Mouse (Mus musculus): Measurements from ENCODE around the gene Nap1l1. TPM values are rescaled to one million over a fixed set of nuclear protein-coding genes. Genes with fewer than 3 reads are reported as not detected.
A peak's percentile ranks its signal among the peaks of the same experiment; 100 is the strongest.

The Nap1l1 gene
- polyA plus RNA-seq, 1 experiment from 2014 or later: 209 TPM

- no peak overlapping the region for H3K27ac ChIP-seq (ENCODE audit: low read length)
- 64% methylated on average over 4 of the region's 4 CpGs for WGBS
Measured at GRCm38 (mm10) chr10:111521636-111522035, 48.6 kb downstream of the Nap1l1 start.

GRCm38 (mm10) chr10:111522230-111522629, 49.2 kb downstream of the Nap1l1 start:
- Histone ChIP-seq H3K9me3 (ENCODE audit: low read length) (no peaks in the 10 kb centered on the region), H3K9ac (replicated peaks; ENCODE audit: low read length) (no peak overlapping the region), H3K27ac (ENCODE audit: low read length) (no peak overlapping the region), H3K4me3 (ENCODE audit: low read length) (no peak overlapping the region), H3K4me1 (ENCODE audit: insufficient read depth, low read length) (peaks cover 26% of the 10 kb centered on the region), H3K36me3 (ENCODE audit: insufficient read depth, low read length) (no peaks in the 10 kb centered on the region), H3K4me2 (replicated peaks; ENCODE audit: low read depth, low read length) (no peak overlapping the region), H3K27me3 (ENCODE audit: insufficient read depth, low read length) (no peaks in the 10 kb centered on the region)
- ATAC-seq (ENCODE audit: low FRiP score, low TSS enrichment): no peak
- WGBS: 82% methylated on average over 4 of the region's 4 CpGs

More at GRCm38 (mm10) chr10:111521636-111522035, 48.6 kb downstream of the Nap1l1 start:
- no peak overlapping the region for H3K4me3 ChIP-seq (ENCODE audit: low read length)
- H3K27me3 ChIP-seq (ENCODE audit: insufficient read depth, low read length): no peaks in the 10 kb centered on the region
- ATAC-seq (ENCODE audit: low FRiP score, low TSS enrichment): no peak
- H3K9me3 ChIP-seq (ENCODE audit: low read length): no peaks in the 10 kb centered on the region
- H3K36me3 ChIP-seq (ENCODE audit: insufficient read depth, low read length): no peaks in the 10 kb centered on the region
- no peak overlapping the region for H3K9ac ChIP-seq (replicated peaks; ENCODE audit: low read length)
- peaks cover 26% of the 10 kb centered on the region for H3K4me1 ChIP-seq (ENCODE audit: insufficient read depth, low read length)
- no peak overlapping the region for H3K4me2 ChIP-seq (replicated peaks; ENCODE audit: low read depth, low read length)

- Histone ChIP-seq H3K36me3 (ENCODE audit: insufficient read depth, low read length) (no peaks in the 10 kb centered on the region), H3K27me3 (ENCODE audit: insufficient read depth, low read length) (no peaks in the 10 kb centered on the region), H3K9ac (replicated peaks; ENCODE audit: low read length) (no peak overlapping the region), H3K9me3 (ENCODE audit: low read length) (no peaks in the 10 kb centered on the region), H3K27ac (ENCODE audit: low read length) (no peak overlapping the region), H3K4me2 (replicated peaks; ENCODE audit: low read depth, low read length) (no peak overlapping the region), H3K4me1 (ENCODE audit: insufficient read depth, low read length) (peaks cover 30% of the 10 kb centered on the region), H3K4me3 (ENCODE audit: low read length) (no peak overlapping the region)
- WGBS: 83% methylated on average over 12 of the region's 12 CpGs
- ATAC-seq (ENCODE audit: low FRiP score, low TSS enrichment): no peak
Measured at GRCm38 (mm10) chr10:111523894-111524293, 50.9 kb downstream of the Nap1l1 start.

- H3K36me3 ChIP-seq (ENCODE audit: insufficient read depth, low read length): no peaks in the 10 kb centered on the region
- WGBS: 74% methylated on average over 5 of the region's 5 CpGs
- no peak overlapping the region for H3K27ac ChIP-seq (ENCODE audit: low read length)
- no peaks in the 10 kb centered on the region for H3K27me3 ChIP-seq (ENCODE audit: insufficient read depth, low read length)
- H3K9me3 ChIP-seq (ENCODE audit: low read length): no peaks in the 10 kb centered on the region
- H3K4me2 ChIP-seq (replicated peaks; ENCODE audit: low read depth, low read length): no peak overlapping the region
- peak; percentile 43; the same call in 1 of the 2 replicates for ATAC-seq (ENCODE audit: low FRiP score, low TSS enrichment)
- no peak overlapping the region for H3K9ac ChIP-seq (replicated peaks; ENCODE audit: low read length)
- peaks cover 14% of the 10 kb centered on the region for H3K4me1 ChIP-seq (ENCODE audit: insufficient read depth, low read length)
- no peak overlapping the region for H3K4me3 ChIP-seq (ENCODE audit: low read length)
Measured at GRCm38 (mm10) chr10:111527057-111527456, 54.0 kb downstream of the Nap1l1 start.

- H3K27ac ChIP-seq (ENCODE audit: low read length): no peak overlapping the region
- no peak overlapping the region for H3K9ac ChIP-seq (replicated peaks; ENCODE audit: low read length)
- no peak overlapping the region for H3K4me3 ChIP-seq (ENCODE audit: low read length)
- H3K36me3 ChIP-seq (ENCODE audit: insufficient read depth, low read length): no peaks in the 10 kb centered on the region
- 87% methylated on average over 7 of the region's 7 CpGs for WGBS
- peaks cover 14% of the 10 kb centered on the region; the same call in 1 of the 2 replicates for H3K4me1 ChIP-seq (ENCODE audit: insufficient read depth, low read length)
- no peaks in the 10 kb centered on the region for H3K27me3 ChIP-seq (ENCODE audit: insufficient read depth, low read length)
- H3K4me2 ChIP-seq (replicated peaks; ENCODE audit: low read depth, low read length): no peak overlapping the region
- no peak for ATAC-seq (ENCODE audit: low FRiP score, low TSS enrichment)
- no peaks in the 10 kb centered on the region for H3K9me3 ChIP-seq (ENCODE audit: low read length)
Measured at GRCm38 (mm10) chr10:111527613-111528012, 54.6 kb downstream of the Nap1l1 start.

GRCm38 (mm10) chr10:111528283-111528682, 55.3 kb downstream of the Nap1l1 start:
- no peak overlapping the region for H3K27ac ChIP-seq (ENCODE audit: low read length)
- peak; percentile 35; the same call in 1 of the 2 replicates for ATAC-seq (ENCODE audit: low FRiP score, low TSS enrichment)

GRCm38 (mm10) chr10:111530398-111530797, 57.4 kb downstream of the Nap1l1 start:
- H3K9ac ChIP-seq (replicated peaks; ENCODE audit: low read length): no peak overlapping the region
- H3K4me1 ChIP-seq (ENCODE audit: insufficient read depth, low read length): peaks cover 30% of the 10 kb centered on the region; the same call in 1 of the 2 replicates
- no peaks in the 10 kb centered on the region for H3K27me3 ChIP-seq (ENCODE audit: insufficient read depth, low read length)
- no peak overlapping the region for H3K27ac ChIP-seq (ENCODE audit: low read length)
- 62% methylated on average over 7 of the region's 7 CpGs for WGBS
- H3K9me3 ChIP-seq (ENCODE audit: low read length): no peaks in the 10 kb centered on the region
- H3K4me2 ChIP-seq (replicated peaks; ENCODE audit: low read depth, low read length): no peak overlapping the region
- no peak overlapping the region for H3K4me3 ChIP-seq (ENCODE audit: low read length)
- H3K36me3 ChIP-seq (ENCODE audit: insufficient read depth, low read length): no peaks in the 10 kb centered on the region
- no peak for ATAC-seq (ENCODE audit: low FRiP score, low TSS enrichment)

More at GRCm38 (mm10) chr10:111528283-111528682, 55.3 kb downstream of the Nap1l1 start:
- H3K4me1 ChIP-seq (ENCODE audit: insufficient read depth, low read length): peaks cover 18% of the 10 kb centered on the region; the same call in 1 of the 2 replicates
- H3K36me3 ChIP-seq (ENCODE audit: insufficient read depth, low read length): no peaks in the 10 kb centered on the region
- H3K4me3 ChIP-seq (ENCODE audit: low read length): no peak overlapping the region
- H3K9ac ChIP-seq (replicated peaks; ENCODE audit: low read length): no peak overlapping the region; the same call in 1 of the 2 replicates
- 29% methylated on average over 4 of the region's 4 CpGs for WGBS
- no peaks in the 10 kb centered on the region for H3K27me3 ChIP-seq (ENCODE audit: insufficient read depth, low read length)
- no peaks in the 10 kb centered on the region for H3K9me3 ChIP-seq (ENCODE audit: low read length)
- H3K4me2 ChIP-seq (replicated peaks; ENCODE audit: low read depth, low read length): peak overlapping the region; percentile 6; the same call in 1 of the 2 replicates

GRCm38 (mm10) chr10:111534691-111535090, 61.7 kb downstream of the Nap1l1 start:
- peaks cover 37% of the 10 kb centered on the region for H3K4me1 ChIP-seq (ENCODE audit: insufficient read depth, low read length)
- WGBS: 66% methylated on average over 8 of the region's 8 CpGs
- no peak for ATAC-seq (ENCODE audit: low FRiP score, low TSS enrichment)
- no peak overlapping the region for H3K4me3 ChIP-seq (ENCODE audit: low read length)
- no peak overlapping the region for H3K9ac ChIP-seq (replicated peaks; ENCODE audit: low read length)
- no peaks in the 10 kb centered on the region for H3K9me3 ChIP-seq (ENCODE audit: low read length)
- H3K4me2 ChIP-seq (replicated peaks; ENCODE audit: low read depth, low read length): no peak overlapping the region
- H3K27ac ChIP-seq (ENCODE audit: low read length): no peak overlapping the region
- H3K36me3 ChIP-seq (ENCODE audit: insufficient read depth, low read length): no peaks in the 10 kb centered on the region
- no peaks in the 10 kb centered on the region for H3K27me3 ChIP-seq (ENCODE audit: insufficient read depth, low read length)

- H3K27me3 ChIP-seq (ENCODE audit: insufficient read depth, low read length): no peaks in the 10 kb centered on the region
- 73% methylated on average over 19 of the region's 19 CpGs for WGBS
- no peak overlapping the region for H3K27ac ChIP-seq (ENCODE audit: low read length)
- H3K4me3 ChIP-seq (ENCODE audit: low read length): no peak overlapping the region
- no peak overlapping the region for H3K9ac ChIP-seq (replicated peaks; ENCODE audit: low read length)
- no peak overlapping the region for H3K4me2 ChIP-seq (replicated peaks; ENCODE audit: low read depth, low read length)
- ATAC-seq (ENCODE audit: low FRiP score, low TSS enrichment): no peak
- H3K4me1 ChIP-seq (ENCODE audit: insufficient read depth, low read length): peaks cover 52% of the 10 kb centered on the region
- no peaks in the 10 kb centered on the region for H3K36me3 ChIP-seq (ENCODE audit: insufficient read depth, low read length)
- no peaks in the 10 kb centered on the region for H3K9me3 ChIP-seq (ENCODE audit: low read length)
Measured at GRCm38 (mm10) chr10:111537410-111537809, 64.4 kb downstream of the Nap1l1 start.

GRCm38 (mm10) chr10:111539724-111540324, 66.8 kb downstream of the Nap1l1 start:
- ATAC-seq (ENCODE audit: low FRiP score, low TSS enrichment): peak; percentile 76
- H3K9me3 ChIP-seq (ENCODE audit: low read length): no peaks in the 10 kb centered on the region
- H3K27ac ChIP-seq (ENCODE audit: low read length): peak overlapping the region; percentile 86
- no peak overlapping the region for H3K4me3 ChIP-seq (ENCODE audit: low read length)
- 10% methylated on average over 9 of the region's 9 CpGs for WGBS
- H3K4me1 ChIP-seq (ENCODE audit: insufficient read depth, low read length): peaks cover 47% of the 10 kb centered on the region
- no peaks in the 10 kb centered on the region for H3K27me3 ChIP-seq (ENCODE audit: insufficient read depth, low read length)
- H3K36me3 ChIP-seq (ENCODE audit: insufficient read depth, low read length): no peaks in the 10 kb centered on the region
- H3K9ac ChIP-seq (replicated peaks; ENCODE audit: low read length): 0 out of 2 replicates have a peak overlapping the region, but pooled peaks have one; percentile 13
- H3K4me2 ChIP-seq (replicated peaks; ENCODE audit: low read depth, low read length): peak overlapping the region; percentile 12; the same call in 1 of the 2 replicates

Measured in kidney, embryonic 16.5 days (tissue).